Mouse (Mus musculus) 416B (cell line): ENCODE measurements around the gene Plcb1.

Source experiments
- DNase-seq: peaks from one replicate; pipeline ENCODE4 v3.0.0; 2011; ENCODE audit warnings: low read depth

Plcb1 gene

DNA sequence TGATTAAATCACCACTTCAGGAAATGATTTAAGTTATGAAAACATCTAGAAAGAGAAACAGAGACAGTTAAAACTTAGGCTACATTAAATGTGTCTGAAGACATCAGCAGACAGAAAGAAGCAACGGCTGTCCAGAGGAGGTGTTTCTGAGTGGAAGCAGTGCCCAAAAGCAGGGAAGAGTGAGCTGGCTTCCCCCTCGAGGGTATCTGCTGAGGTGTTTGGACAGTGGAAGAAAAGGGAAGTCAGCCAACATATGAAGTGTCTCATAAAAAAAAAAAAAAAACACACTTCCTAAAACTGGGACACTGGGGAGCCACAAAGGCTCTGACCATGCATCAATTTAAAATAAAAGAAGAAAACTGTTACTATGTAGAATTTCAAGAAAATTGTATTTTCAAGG, 625.8 kb downstream of the Plcb1 start:
- DNase-seq: no peak

DNA sequence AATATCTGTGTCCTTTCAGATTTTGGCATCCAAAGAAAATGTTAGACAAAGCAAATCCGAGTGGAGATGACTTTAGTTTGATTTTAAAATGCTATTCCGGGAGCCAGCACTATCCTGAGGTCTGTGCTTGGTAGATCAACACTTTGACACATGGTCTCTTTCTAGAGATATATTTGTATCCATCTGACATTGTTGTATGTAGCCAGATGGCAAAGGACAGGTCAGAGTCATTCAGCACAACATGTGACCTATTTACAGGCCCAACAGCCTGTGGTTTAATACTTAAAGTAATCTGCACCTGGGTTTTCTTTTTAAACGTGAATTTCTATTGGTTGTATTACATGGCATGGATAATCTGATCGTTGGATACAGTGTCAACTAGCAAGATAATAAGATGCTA, 629.3 kb downstream of the Plcb1 start:
- no peak for DNase-seq

GRCm38 (mm10) chr2:135419301-135419700, 633.4 kb downstream of the Plcb1 start:
- no peak for DNase-seq

- DNase-seq: no peak
Observed at GRCm38 (mm10) chr2:135434947-135435515, 649.2 kb downstream of the Plcb1 start.

DNA sequence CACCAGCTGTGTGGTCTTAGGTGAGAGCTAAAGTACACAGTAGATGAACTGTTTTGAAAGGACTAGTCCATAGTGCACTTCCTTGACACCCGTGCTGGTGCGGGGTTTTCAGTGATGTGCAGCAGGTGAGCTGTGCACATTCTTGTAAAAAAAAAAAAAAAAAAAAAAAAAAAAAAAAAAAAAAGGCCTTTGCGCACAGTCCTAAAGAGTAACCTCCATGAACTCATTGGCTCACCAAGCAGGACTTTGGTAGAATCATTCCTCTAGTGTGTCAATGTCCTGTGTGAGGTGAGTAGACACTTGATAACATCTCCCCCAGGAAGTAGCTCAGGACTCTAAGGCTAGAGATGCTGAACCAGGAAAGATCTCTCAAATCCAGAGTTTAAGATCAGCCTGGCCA, 653.2 kb downstream of the Plcb1 start:
- no peak for DNase-seq

DNA sequence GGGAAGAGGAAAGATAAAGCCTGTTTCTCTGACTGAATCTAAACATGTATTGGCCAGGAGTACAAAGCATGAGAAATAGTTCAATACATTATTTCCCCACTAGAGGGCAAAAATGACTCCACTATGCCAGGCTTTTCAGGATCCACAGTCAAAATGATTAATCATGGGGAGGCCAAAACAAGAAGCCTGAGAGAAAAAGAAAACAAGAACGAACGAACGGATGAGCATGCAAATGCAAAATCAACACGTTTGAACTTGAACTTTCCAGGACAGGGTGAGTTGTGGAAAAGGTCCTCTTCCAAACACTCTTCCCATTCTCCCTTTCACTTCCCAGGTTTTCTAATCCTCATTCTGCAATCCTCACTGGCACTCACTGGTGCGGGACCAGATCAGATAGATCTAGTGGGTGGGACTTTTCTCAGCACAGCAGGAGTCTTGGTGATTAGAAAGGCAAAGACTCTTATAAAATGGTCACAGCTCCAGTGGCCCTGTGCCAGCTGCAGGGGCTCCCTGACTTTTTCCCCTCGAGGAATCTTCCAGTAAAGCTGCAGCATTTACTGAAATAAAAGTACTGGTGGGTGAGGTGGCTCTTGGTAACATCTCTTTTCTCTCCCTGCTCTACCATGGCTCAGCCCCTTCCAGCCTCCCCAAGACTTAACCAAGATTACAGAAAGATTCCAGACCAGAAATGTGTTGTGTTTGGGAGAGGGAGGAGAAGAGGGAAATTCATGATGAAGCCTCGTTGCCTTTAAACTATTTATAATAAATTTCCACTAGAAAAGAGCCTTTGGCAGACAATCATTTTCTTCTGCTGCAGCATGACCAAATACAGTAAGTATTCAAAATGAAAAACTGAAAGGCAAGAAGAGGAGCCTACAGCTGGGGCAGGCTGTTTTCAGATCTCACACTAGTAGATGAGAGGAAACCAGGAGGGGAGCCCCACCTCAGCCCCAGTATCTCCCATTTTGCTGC, 654.0 kb downstream of the Plcb1 start:
- peak; percentile 25 for DNase-seq

DNA sequence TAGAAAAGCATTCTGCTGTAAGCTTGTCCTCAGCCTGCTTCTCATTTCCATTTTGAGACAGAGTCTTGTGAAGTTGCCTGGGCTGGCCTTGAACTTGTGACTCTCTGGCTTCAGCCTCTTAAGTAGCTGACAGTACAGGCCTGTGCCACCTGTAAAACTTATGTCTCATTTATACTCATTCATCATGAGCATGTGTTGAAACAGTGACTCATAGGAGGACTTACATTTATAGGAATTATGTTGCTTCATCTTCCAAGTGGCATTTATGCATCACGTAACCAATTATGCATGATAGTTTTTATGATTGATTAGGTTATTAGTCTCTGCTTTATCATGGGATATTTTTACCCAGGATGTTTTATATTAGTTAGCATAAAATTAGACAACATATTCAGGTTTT, 667.7 kb downstream of the Plcb1 start:
- DNase-seq: no peak

GRCm38 (mm10) chr2:135454015-135454414, 668.1 kb downstream of the Plcb1 start:
- DNase-seq: no peak

DNA sequence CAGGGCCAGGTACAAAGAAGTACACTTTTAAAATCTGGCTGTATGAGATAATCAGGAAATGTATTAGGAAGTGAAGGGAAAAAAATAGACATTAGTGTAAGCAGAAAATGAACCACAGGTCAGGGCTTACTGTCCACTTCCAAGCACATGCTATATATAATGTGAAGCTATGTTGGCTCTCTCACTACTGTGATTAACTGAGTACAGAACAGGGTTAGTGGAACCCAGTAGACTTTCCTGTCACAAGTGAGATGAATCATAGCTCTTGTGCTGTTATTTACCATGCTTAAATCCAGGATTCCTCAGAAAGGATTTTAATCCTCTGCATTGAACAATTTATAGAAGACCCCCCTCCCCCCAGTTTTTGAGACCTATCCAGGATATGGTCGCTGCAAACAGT, 668.6 kb downstream of the Plcb1 start:
- DNase-seq: no peak

DNA sequence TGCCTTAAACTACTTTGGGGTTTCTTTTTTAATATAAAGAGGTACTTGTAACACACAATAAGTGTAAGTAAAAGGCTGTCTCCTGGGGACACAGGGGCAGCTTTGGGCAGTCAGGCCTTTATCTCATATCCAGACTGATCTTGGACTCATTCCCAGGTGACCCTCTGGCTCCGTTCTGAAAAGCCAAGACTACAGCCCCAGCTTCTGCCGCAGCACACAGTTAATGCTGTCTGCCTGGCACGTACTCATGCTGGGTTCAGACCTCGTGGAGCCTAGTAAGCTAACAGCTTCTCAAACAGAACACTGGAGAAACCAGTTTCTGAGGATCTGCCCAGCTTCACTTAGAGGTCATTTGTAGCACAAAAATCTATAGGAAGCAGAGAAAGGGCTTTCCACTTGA, 682.0 kb downstream of the Plcb1 start:
- no peak for DNase-seq

- no peak for DNase-seq
Observed at GRCm38 (mm10) chr2:135474107-135474506, 688.2 kb downstream of the Plcb1 start.

- DNase-seq: no peak
Observed at GRCm38 (mm10) chr2:135485248-135485647, 699.4 kb downstream of the Plcb1 start.

- DNase-seq: no peak
Observed at GRCm38 (mm10) chr2:135488277-135488676, 702.4 kb downstream of the Plcb1 start.

- no peak for DNase-seq
Observed at GRCm38 (mm10) chr2:135489127-135489526, 703.3 kb downstream of the Plcb1 start.

DNA sequence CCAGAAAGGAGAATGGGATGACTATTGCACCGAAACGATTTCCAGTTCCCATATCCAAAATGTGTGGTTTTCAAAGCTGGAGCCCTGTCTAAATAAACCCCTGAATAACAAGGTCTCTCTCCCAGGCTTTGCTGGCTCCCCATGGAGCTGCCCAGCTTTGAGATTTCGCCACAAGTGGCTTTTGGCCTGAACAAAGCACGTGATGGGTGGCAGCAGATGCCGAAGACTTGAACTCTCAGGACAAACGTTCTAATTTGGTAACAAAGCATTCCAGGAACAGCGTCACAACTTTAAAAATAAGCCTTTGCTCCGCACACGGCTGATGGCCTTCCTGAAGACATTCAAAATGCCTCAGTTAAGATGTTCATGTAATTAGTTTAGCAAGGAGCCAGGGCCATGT, 706.9 kb downstream of the Plcb1 start:
- DNase-seq: no peak

DNA sequence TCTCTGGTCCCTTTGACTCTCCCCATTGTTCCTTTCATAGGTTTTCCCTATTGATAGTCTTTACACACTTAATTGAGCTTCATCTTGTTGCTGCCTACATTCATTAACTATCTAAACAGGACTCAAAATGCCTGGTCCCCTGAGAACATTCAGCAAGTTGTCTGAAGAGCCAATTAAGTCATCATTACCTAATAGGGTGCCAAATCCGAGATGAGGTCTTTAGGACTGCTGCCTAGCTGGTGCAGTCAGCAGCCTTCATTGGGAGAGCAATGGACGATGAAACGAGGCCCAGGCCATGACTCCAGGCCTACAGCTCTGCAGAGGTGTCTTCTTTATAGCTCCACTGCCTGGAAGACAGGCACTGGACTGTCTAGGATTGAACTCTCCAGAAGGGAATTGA, 710.7 kb downstream of the Plcb1 start:
- DNase-seq: no peak

- no peak for DNase-seq
Observed at GRCm38 (mm10) chr2:135497251-135497650, 711.4 kb downstream of the Plcb1 start.

- no peak for DNase-seq
Observed at GRCm38 (mm10) chr2:135500872-135501271, 715.0 kb downstream of the Plcb1 start.

DNA sequence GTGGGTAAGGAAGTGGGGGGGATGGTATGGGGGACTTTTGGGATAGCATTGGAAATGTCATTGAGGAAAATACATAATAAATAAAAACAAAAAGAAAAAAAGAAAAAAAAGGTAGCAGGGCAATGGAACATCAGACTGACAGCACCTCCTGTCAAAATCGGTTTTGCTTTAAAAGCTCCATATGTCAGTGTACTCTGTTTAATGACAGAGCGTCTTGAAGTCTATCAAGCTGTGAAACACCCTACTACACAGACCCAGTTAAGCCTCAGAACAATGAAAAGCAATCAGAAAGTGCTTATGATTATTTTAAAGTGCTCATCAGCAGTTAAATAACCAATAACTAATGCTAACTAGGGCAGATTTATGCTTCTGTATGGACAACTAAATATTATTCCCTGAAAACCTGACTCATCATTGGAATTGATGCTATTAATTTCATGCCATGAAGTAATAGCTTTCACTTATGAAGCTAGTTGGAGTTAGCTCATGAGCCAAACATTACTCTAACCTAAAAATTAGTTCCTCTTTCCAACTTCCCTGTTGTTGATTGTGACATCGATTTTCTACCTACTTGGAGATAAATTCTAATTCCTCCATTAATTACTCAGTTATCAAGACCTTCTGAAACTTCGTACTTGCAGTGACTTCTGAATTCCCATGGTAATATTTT, 717.6 kb downstream of the Plcb1 start:
- DNase-seq: no peak

GRCm38 (mm10) chr2:135503998-135504354, 718.1 kb downstream of the Plcb1 start:
- DNase-seq: no peak

- no peak for DNase-seq
Observed at GRCm38 (mm10) chr2:135507111-135507510, 721.2 kb downstream of the Plcb1 start.

DNA sequence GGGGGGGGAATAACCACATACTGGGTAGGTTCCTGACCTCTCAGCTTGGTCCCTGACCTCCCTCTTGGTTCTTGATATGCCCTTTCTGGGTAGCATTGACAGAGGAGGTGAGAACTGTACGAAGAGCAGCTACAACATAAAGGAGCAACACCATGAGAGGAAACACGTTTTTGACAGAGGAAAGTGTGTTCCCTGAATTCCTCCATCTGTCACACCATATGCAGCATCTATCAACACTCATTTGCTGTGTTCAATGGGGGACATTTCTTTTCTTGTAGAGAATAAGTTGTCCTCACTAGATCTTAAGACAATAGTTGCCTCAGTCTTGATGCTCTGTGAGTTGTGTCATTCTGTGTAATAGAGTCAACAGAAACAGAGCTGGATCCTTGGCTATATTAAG, 733.1 kb downstream of the Plcb1 start:
- DNase-seq: no peak
